Mouse (Mus musculus): Measurements from ENCODE around the gene Git2. TPM values are rescaled to one million over a fixed set of nuclear protein-coding genes. Genes with fewer than 3 reads are reported as not detected.

Git2 gene
- total RNA-seq, 2 experiments from 2014 or later, result 58.3 to 59.1 TPM

GRCm38 (mm10) chr5:114689700-114690366 lies 85.5 kb downstream of the Git2 start:
- intact Hi-C loops (cut with DNase I), result no loop called here
- no peak for DNase-seq

- DNase-seq, result no peak
- intact Hi-C loops (cut with DNase I), result no loop called here
These were observed 86.6 kb downstream of the Git2 start for GRCm38 (mm10) chr5:114688703-114689102.

GRCm38 (mm10) chr5:114687901-114688300 lies 87.4 kb downstream of the Git2 start:
- DNase-seq, result no peak
- intact Hi-C loops (cut with DNase I), result no loop called here

- intact Hi-C loops (cut with DNase I), result no loop called here
- DNase-seq, result no peak
These were observed 88.5 kb downstream of the Git2 start for GRCm38 (mm10) chr5:114686726-114687210.

- intact Hi-C loops (cut with DNase I), result no loop called here
- DNase-seq, result no peak
These were observed 89.3 kb downstream of the Git2 start for GRCm38 (mm10) chr5:114685986-114686385.

- intact Hi-C loops (cut with DNase I), result no loop called here
- DNase-seq, result peak; percentile 38
These were observed 93.6 kb downstream of the Git2 start for GRCm38 (mm10) chr5:114681717-114682116.

GRCm38 (mm10) chr5:114680676-114681285 lies 94.5 kb downstream of the Git2 start:
- no peak for DNase-seq
- intact Hi-C loops (cut with DNase I), result no loop called here

GRCm38 (mm10) chr5:114679841-114680591 lies 95.3 kb downstream of the Git2 start:
- intact Hi-C loops (cut with DNase I), result no loop called here
- peak; percentile 46 for DNase-seq

Small RNA genes lying within 50 kb of the gene (microRNA-seq; reads per million reads assigned to microRNA genes)
- gene Mir7028, result not detected

Other genes with a start within 250 kb of the Git2 start
- 10 to 100 TPM in 1 of 2 experiments, 1 to 10 TPM in 1; 8.7 to 10.4 TPM for gene Fam222a, start 207.5 kb downstream of the Git2 start, total RNA-seq (2021)
- gene Trpv4, start 117.1 kb downstream of the Git2 start, total RNA-seq (2021), result 1 to 10 TPM in 1 of 2 experiments, under 1 TPM in 1; 0.64 to 1.1 TPM
- 10 to 100 TPM; 15.3 to 16.8 TPM for gene Gltp, start 84.5 kb downstream of the Git2 start, total RNA-seq (2021)
- gene Tchp, start 67.8 kb downstream of the Git2 start, total RNA-seq (2021), result 10 to 100 TPM; 12.7 to 14.6 TPM
- gene Ankrd13a, start 840 bp downstream of the Git2 start, total RNA-seq (2021), result 10 to 100 TPM; 42.5 to 42.9 TPM
- gene 1500011B03Rik, start 48.0 kb upstream of the Git2 start, total RNA-seq (2021), result 100 to 1,000 TPM; 166 to 169 TPM
- not detected for gene 4930519G04Rik, start 78.1 kb upstream of the Git2 start, total RNA-seq (2021)
- gene Gm9936, start 83.2 kb upstream of the Git2 start, total RNA-seq (2021), result 1 to 10 TPM; 2.5 to 3.4 TPM
- 1 to 10 TPM; 1.2 TPM for gene Oasl2, start 121.4 kb upstream of the Git2 start, total RNA-seq (2021)
- not detected for gene Oasl1, start 147.7 kb upstream of the Git2 start, total RNA-seq (2021)
- gene 2210016L21Rik, start 166.6 kb upstream of the Git2 start, total RNA-seq (2021), result 100 to 1,000 TPM; 141 to 152 TPM
- gene Hnf1a, start 195.6 kb upstream of the Git2 start, total RNA-seq (2021), result not detected
- 100 to 1,000 TPM; 114 to 125 TPM for gene Sppl3, start 235.6 kb upstream of the Git2 start, total RNA-seq (2021)